Mouse (Mus musculus): ENCODE measurements around the gene Zfp451. TPM values are rescaled to one million over a fixed set of nuclear protein-coding genes. Genes with fewer than 3 reads are reported as not detected.
"Not testable (repeated sequence)": the region's sequence is repeated elsewhere in the genome, so short reads cannot be mapped to it uniquely, and the experiment has no call there.

Gene Zfp451
- polyA plus RNA-seq, 1 experiment: not detected

- TF ChIP-seq POLR2A (IDR thresholded peaks at IDR 0.05; ENCODE audit: insufficient read depth, low read depth, low read length) (no peak), CTCF (IDR thresholded peaks at IDR 0.05; ENCODE audit: insufficient read depth, low read depth, low read length) (no peak)
- WGBS: 36% methylated on average over 17 of the region's 17 CpGs
These were observed 60.3 kb downstream of the Zfp451 start for GRCm38 (mm10) chr1:33754089-33754488.

GRCm38 (mm10) chr1:33751283-33751682 is 63.1 kb downstream of the Zfp451 start:
- WGBS: 73% methylated on average over 10 of the region's 10 CpGs
- Histone ChIP-seq H3K4me3 (ENCODE audit: insufficient read depth, low read depth, low read length) (no peak overlapping the region), H3K27ac (ENCODE audit: insufficient read depth, low read depth, low read length) (no peak overlapping the region), H3K4me1 (ENCODE audit: control insufficient read depth, insufficient read depth, low read length) (peaks cover 17% of the 10 kb centered on the region)
- TF ChIP-seq POLR2A (IDR thresholded peaks at IDR 0.05; ENCODE audit: insufficient read depth, low read depth, low read length) (no peak), CTCF (IDR thresholded peaks at IDR 0.05; ENCODE audit: insufficient read depth, low read depth, low read length) (no peak)

More at GRCm38 (mm10) chr1:33754089-33754488, 60.3 kb downstream of the Zfp451 start:
- Histone ChIP-seq H3K27ac (ENCODE audit: insufficient read depth, low read depth, low read length) (no peak overlapping the region), H3K4me3 (ENCODE audit: insufficient read depth, low read depth, low read length) (peak overlapping the region; percentile 9; the same call in 1 of the 2 replicates), H3K4me1 (ENCODE audit: control insufficient read depth, insufficient read depth, low read length) (peaks cover 30% of the 10 kb centered on the region)

- WGBS: 84% methylated on average over 4 of the region's 4 CpGs
- H3K27ac ChIP-seq (ENCODE audit: insufficient read depth, low read depth, low read length); H3K4me3 ChIP-seq (ENCODE audit: insufficient read depth, low read depth, low read length): not testable (repeated sequence)
- peaks cover 10% of the 10 kb centered on the region for H3K4me1 ChIP-seq (ENCODE audit: control insufficient read depth, insufficient read depth, low read length)
These were observed 64.7 kb downstream of the Zfp451 start for GRCm38 (mm10) chr1:33749709-33750108.

GRCm38 (mm10) chr1:33749109-33749508 is 65.3 kb downstream of the Zfp451 start:
- 96% methylated on average over 11 of the region's 11 CpGs for WGBS
- Histone ChIP-seq H3K27ac (ENCODE audit: insufficient read depth, low read depth, low read length) (no peak overlapping the region), H3K4me1 (ENCODE audit: control insufficient read depth, insufficient read depth, low read length) (peaks cover 6% of the 10 kb centered on the region), H3K4me3 (ENCODE audit: insufficient read depth, low read depth, low read length) (no peak overlapping the region)
- TF ChIP-seq CTCF (IDR thresholded peaks at IDR 0.05; ENCODE audit: insufficient read depth, low read depth, low read length): no peak
- no peak for TF ChIP-seq POLR2A (IDR thresholded peaks at IDR 0.05; ENCODE audit: insufficient read depth, low read depth, low read length)

GRCm38 (mm10) chr1:33745901-33746300 is 68.5 kb downstream of the Zfp451 start:
- Histone ChIP-seq H3K4me1 (ENCODE audit: control insufficient read depth, insufficient read depth, low read length) (no peaks in the 10 kb centered on the region), H3K4me3 (ENCODE audit: insufficient read depth, low read depth, low read length) (no peak overlapping the region), H3K27ac (ENCODE audit: insufficient read depth, low read depth, low read length) (no peak overlapping the region)
- WGBS: 95% methylated on average over 4 of the region's 4 CpGs
- no peak for TF ChIP-seq POLR2A (IDR thresholded peaks at IDR 0.05; ENCODE audit: insufficient read depth, low read depth, low read length)
- TF ChIP-seq CTCF (IDR thresholded peaks at IDR 0.05; ENCODE audit: insufficient read depth, low read depth, low read length): no peak

GRCm38 (mm10) chr1:33744815-33745214 is 69.6 kb downstream of the Zfp451 start:
- WGBS: 90% methylated on average over 9 of the region's 9 CpGs
- H3K27ac ChIP-seq (ENCODE audit: insufficient read depth, low read depth, low read length); H3K4me1 ChIP-seq (ENCODE audit: control insufficient read depth, insufficient read depth, low read length); H3K4me3 ChIP-seq (ENCODE audit: insufficient read depth, low read depth, low read length): not testable (repeated sequence)

GRCm38 (mm10) chr1:33742903-33743302 is 71.5 kb downstream of the Zfp451 start:
- Histone ChIP-seq H3K4me3 (ENCODE audit: insufficient read depth, low read depth, low read length) (no peak overlapping the region), H3K27ac (ENCODE audit: insufficient read depth, low read depth, low read length) (no peak overlapping the region), H3K4me1 (ENCODE audit: control insufficient read depth, insufficient read depth, low read length) (no peaks in the 10 kb centered on the region)
- peak; percentile 48; the same call in 1 of the 2 replicates for TF ChIP-seq CTCF (IDR thresholded peaks at IDR 0.05; ENCODE audit: insufficient read depth, low read depth, low read length)
- TF ChIP-seq POLR2A (IDR thresholded peaks at IDR 0.05; ENCODE audit: insufficient read depth, low read depth, low read length): no peak
- whole genome bisulfite sequencing: 35% methylated on average over 8 of the region's 8 CpGs

- Histone ChIP-seq H3K4me1 (ENCODE audit: control insufficient read depth, insufficient read depth, low read length) (no peaks in the 10 kb centered on the region), H3K27ac (ENCODE audit: insufficient read depth, low read depth, low read length) (no peak overlapping the region), H3K4me3 (ENCODE audit: insufficient read depth, low read depth, low read length) (no peak overlapping the region)
- 24% methylated on average over 12 of the region's 12 CpGs for WGBS
- TF ChIP-seq CTCF (IDR thresholded peaks at IDR 0.05; ENCODE audit: insufficient read depth, low read depth, low read length) (peak; percentile 27; the same call in 1 of the 2 replicates), POLR2A (IDR thresholded peaks at IDR 0.05; ENCODE audit: insufficient read depth, low read depth, low read length) (no peak)
These were observed 75.1 kb downstream of the Zfp451 start for GRCm38 (mm10) chr1:33739302-33739701.

- Histone ChIP-seq H3K27ac (ENCODE audit: insufficient read depth, low read depth, low read length) (no peak overlapping the region), H3K4me3 (ENCODE audit: insufficient read depth, low read depth, low read length) (no peak overlapping the region), H3K4me1 (ENCODE audit: control insufficient read depth, insufficient read depth, low read length) (no peaks in the 10 kb centered on the region)
- no peak for TF ChIP-seq POLR2A (IDR thresholded peaks at IDR 0.05; ENCODE audit: insufficient read depth, low read depth, low read length)
- TF ChIP-seq CTCF (IDR thresholded peaks at IDR 0.05; ENCODE audit: insufficient read depth, low read depth, low read length): no peak
- 83% methylated on average over 11 of the region's 11 CpGs for WGBS
These were observed 75.6 kb downstream of the Zfp451 start for GRCm38 (mm10) chr1:33738681-33739278.

- TF ChIP-seq POLR2A (IDR thresholded peaks at IDR 0.05; ENCODE audit: insufficient read depth, low read depth, low read length): no peak
- TF ChIP-seq CTCF (IDR thresholded peaks at IDR 0.05; ENCODE audit: insufficient read depth, low read depth, low read length): no peak
- H3K27ac ChIP-seq (ENCODE audit: insufficient read depth, low read depth, low read length): no peak overlapping the region
- 90% methylated on average over 11 of the region's 11 CpGs for WGBS
- H3K4me3 ChIP-seq (ENCODE audit: insufficient read depth, low read depth, low read length): no peak overlapping the region
- no peaks in the 10 kb centered on the region for H3K4me1 ChIP-seq (ENCODE audit: control insufficient read depth, insufficient read depth, low read length)
These were observed 76.1 kb downstream of the Zfp451 start for GRCm38 (mm10) chr1:33738281-33738680.

Data from olfactory bulb, adult 2 months (tissue).